Mouse (Mus musculus) common myeloid progenitor, adult 5-6 weeks (primary cell): ENCODE measurements around the gene Nkrf. TPM values are rescaled to one million over a fixed set of nuclear protein-coding genes. Genes with fewer than 3 reads are reported as not detected.
"Not testable (repeated sequence)": the region's sequence is repeated elsewhere in the genome, so short reads cannot be mapped to it uniquely, and the experiment has no call there.

Experiments
- ATAC-seq: replicated peaks from 2 replicates; pipeline ENCODE4 v1.8.0; 2016; ENCODE audit warnings: low read depth, mild to moderate bottlenecking, moderate TSS enrichment, inconsistent platforms; ENCODE audit not compliant: poor library complexity, severe bottlenecking
- total RNA-seq: library from RNA; stranded (forward); fragments of 200-1000, 187-1606 nt; gene quantifications from 2 replicates; pipeline ENCODE4 v1.2.3, GENCODE M21; 2017

Nkrf gene
- total RNA-seq, result 18.5 and 20.6 TPM in 2 replicates

GRCm38 (mm10) chrX:36902321-36903114 lies at the start of gene Nkrf:
TSS of gene Nkrf (minus strand) at chrX:36902899.
- peak; percentile 31; the same call in 1 of the 2 replicates for ATAC-seq

GRCm38 (mm10) chrX:36941106-36941505 lies 38.4 kb upstream of the Nkrf start:
- no peak for ATAC-seq

- ATAC-seq, result peak; percentile 86
These were observed 37.2 kb upstream of the Nkrf start for GRCm38 (mm10) chrX:36939806-36940413.

DNA sequence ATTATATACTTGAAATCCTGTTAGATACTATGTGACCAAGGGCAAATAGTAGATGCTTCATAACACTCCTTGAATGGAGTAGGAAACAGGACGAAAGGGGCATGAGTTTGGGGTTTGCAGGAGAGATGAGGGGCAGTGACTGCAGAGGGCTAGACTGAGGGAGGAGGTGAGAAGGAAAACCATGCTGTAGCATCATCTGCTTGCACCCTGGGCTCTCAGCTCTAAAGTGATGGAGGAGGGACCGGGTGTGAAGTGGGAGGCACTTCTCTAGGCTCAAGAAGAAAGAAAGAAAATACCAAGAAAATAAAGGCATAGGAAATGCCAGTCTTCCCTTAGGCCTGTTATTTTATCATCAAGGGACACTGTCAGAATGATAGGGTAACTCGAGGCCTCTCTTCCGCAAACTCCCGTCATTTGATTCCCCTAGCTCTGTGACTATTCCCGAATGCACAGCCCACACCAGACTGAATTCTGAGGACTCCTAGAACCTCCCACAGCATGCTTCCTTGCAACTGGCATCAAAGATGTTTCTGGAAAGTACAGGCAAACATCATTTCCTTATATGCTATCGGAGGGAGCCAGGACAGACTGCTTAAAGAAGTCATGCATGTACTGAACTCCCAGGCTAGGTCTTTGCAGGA lies 32.7 kb upstream of the Nkrf start:
- ATAC-seq, result no peak

- no peak for ATAC-seq
These were observed 27.9 kb upstream of the Nkrf start for GRCm38 (mm10) chrX:36930574-36930973.

- ATAC-seq, result no peak
These were observed 27.0 kb upstream of the Nkrf start for GRCm38 (mm10) chrX:36929694-36930093.

DNA sequence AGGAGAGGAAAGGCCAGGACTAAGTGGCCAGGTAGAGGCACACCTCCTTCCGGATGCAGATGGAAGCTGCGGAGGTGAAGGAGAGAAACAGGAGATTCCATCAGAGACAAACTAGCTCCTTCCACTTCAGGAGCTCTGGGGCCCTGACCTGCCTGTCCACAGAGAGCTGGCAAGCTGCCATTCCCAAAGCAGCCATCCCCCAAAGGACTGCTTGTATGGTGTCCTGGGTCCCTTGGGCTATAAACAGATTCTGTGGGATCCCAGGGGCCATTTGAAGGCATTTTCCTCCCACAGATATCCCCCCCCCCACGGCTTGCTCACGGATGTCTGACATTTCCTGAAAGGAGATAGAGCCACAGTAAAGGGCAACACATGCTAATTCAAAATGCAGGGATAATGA lies 26.1 kb upstream of the Nkrf start:
- no peak for ATAC-seq

DNA sequence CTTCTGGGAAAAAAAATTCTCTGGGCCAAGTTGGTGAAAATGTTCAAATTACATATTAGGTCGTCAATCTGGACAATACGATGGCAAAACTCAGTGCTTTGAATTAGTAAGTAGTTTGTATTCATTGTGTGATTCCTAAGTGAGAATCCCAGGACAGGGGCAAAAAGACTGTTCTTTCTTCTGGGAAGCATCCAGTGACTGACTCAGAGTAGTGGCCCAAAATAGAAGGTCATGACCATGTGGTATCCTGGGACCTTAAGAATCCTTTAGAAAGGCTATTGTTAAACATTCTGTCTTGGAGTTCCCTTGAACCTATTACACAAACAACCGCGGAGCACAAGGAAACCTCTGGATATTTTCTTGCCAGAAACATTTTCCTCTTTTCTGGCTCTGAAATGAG lies 18.6 kb upstream of the Nkrf start:
- no peak for ATAC-seq

GRCm38 (mm10) chrX:36917749-36918148 lies 15.1 kb upstream of the Nkrf start:
- no peak for ATAC-seq

DNA sequence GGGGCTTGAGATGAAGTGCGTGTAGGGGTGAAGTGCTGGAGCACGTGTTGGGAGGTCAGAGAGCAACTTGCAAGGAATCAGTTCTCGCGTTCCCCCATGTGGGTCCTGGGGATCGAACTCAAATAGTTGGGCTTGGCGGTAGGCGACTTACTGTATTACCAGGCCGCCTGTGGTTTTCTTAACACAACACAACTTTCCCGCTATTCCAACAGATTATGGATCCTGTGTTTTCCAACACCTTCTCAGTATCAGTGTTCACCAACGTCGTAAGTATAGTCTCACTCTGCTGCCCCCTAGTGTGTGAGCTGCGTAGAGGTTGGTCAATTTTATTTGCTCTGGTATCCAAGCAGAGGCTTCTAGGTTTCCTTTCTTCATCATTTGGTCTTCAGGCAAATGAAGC lies 8.6 kb upstream of the Nkrf start:
- no peak for ATAC-seq

GRCm38 (mm10) chrX:36906539-36906938 lies 3.8 kb upstream of the Nkrf start:
- 0 out of 2 replicates have a peak, but pooled peaks have one; percentile 26 for ATAC-seq

DNA sequence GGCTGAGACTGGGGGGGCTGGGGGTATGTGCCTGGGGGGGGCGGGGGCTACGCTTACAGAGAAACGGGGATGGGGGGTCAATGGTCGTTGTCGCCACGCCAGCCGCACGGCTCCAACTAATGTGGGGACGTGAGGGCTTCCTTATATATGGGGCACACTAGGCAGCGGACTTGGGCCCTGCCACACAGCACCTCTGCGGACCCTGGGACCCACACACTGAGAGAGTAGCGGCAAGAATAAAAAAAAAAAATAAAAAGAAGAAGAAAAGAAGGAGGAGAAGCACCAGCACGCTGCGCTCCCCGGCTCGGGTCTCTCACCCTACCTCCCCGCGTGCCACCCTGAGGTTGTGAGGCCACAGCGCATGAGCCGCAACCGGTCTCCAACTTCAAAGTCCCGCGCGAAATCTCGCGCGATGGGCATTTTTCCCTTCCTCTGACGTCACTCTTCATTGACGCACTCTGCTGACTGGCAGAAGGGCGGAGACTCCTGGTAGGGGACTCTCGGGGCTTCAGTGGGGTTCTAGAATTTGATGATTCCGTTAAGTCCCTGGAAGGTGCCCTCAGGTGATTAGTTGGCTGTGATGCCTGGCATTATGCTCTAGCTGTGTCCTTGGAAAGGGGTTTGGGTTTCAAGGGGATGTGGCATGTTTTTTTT lies 543 bp upstream of the Nkrf start:
- peak; percentile 89 for ATAC-seq

- ATAC-seq, result no peak
These were observed 1.0 kb downstream of the Nkrf start for GRCm38 (mm10) chrX:36901655-36902054.

DNA sequence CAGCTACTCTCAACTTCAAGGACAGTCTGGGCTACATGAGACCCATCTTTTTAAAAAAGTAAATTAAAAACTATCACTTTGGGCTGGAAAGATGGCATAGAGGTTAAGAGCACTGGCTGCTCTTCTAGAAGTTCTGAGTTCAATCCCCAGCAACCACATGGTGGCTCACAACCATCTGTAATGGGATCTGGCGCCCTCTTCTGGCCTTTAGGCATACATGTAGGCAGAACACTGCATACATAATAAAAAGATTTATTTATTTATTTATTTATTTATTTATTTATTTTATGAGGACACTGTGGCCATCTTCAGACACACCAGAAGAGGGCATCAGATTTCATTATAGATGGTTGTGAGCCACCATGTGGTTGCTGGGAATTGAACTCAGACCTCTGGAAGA lies 3.8 kb downstream of the Nkrf start:
- ATAC-seq, result not testable (repeated sequence)

DNA sequence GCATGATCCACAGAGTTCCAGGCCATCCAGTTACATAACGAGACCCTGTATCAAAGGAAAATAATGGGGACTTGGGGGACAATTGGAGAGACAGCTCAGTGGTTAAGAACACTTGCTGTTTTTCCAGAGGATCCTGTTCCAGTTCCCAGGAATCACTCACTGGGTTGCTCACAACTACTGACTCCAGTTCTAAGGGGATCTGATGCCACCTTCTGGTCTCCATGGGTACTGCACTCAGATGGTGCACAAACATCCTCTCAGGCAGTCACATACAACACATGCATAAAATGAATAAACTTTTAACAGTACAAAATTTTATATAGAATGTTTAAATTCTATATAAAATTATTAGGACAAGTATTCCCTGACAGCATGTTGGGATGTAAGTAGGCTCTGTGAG lies 18.0 kb downstream of the Nkrf start:
- ATAC-seq, result no peak

DNA sequence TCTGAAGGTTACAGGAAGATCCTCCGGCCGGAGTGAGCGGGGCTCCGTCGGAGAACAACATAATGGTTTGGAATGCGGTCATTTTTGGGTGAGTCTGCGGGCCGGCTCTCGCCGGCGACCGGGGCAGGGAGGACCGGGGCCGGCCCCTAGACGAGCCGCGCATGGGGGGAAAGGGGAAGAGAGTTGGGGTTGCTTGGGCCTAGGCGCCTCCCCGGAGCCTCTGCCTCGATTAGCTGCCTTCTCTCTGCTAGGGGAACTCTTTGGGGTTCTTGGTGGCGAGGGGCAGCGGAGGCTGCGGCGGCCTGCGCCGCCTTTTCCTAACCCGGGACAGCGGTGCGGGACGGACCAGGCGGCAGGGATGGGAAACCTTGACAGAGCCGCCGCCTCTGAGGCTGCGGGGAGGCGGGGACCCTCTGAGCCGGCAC lies 28.0 kb downstream of the Nkrf start:
- no peak for ATAC-seq

DNA sequence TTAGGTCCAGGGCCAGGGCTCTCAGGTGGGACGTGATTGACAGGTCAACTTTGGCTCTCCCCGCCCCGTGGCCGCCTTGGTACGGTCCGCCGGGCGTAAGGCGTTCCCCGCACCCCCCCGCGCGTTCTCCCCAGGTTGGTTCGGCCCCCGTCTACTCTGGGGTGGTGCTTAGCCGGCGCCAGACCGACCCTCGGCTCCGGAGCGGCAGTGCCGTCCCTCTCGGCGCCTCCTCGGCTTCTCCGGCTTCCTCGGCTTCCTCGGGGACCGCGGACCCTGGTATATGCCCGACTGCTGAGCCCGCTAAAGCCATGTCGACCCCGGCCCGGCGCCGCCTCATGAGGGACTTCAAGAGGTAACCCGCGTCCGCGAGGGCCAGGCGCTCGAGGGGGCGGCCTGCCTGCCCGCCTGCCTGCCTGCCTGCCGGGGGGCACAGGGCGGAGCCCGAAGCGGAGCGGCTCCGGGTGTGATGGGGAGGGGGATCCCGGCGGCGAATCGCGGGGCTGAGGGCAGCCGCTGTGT lies 28.5 kb downstream of the Nkrf start:
- peak; percentile 86 for ATAC-seq

GRCm38 (mm10) chrX:36873765-36874164 lies 28.9 kb downstream of the Nkrf start, which contains the start of the genes Ube2a and C330007P06Rik:
TSS of gene Ube2a (plus strand) at chrX:36873900.
TSS of gene C330007P06Rik (minus strand) at chrX:36874111.
- peak; percentile 24; the same call in 1 of the 2 replicates for ATAC-seq

DNA sequence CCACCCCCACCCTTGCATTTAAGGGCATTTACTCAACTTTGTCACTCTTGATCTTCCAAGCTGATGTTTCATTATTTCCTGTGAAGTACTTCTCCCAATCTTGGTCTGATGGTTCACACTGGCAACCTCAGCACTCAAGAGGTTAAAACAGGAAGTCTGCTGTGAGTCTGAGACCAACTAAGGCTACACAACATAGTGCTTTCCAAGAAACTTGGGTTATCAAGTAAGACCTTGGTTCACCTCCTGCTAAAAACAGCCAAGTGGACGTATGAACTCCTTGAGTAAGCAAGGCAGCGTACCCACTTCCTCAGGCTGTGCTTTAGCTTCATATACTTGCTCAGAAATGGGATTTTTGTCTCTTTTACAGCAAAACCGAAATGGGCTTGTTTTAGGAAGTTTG lies 32.3 kb downstream of the Nkrf start:
- peak; percentile 48 for ATAC-seq

- ATAC-seq, result no peak
These were observed 37.9 kb downstream of the Nkrf start for GRCm38 (mm10) chrX:36864609-36865328.
